Mouse (Mus musculus) gastrocnemius, postnatal 25 days (tissue): ENCODE results near the gene Gm28553. TPM values are rescaled to one million over a fixed set of nuclear protein-coding genes. Genes with fewer than 3 reads are reported as not detected.
"Not testable (repeated sequence)": the region's sequence is repeated elsewhere in the genome, so short reads cannot be mapped to it uniquely, and the experiment has no call there.

Experiments used
- DNase-seq: peaks from one replicate; pipeline ENCODE4 v3.0.0; 2022
- long read RNA-seq, 2 experiments: library from polyadenylated mRNA; stranded (forward); transcript quantifications; one replicate each; pipeline ENCODE4 v2.0.0; 2021
- total RNA-seq, 2 experiments: library from RNA; stranded (reverse); gene quantifications; 1 replicate in 1 of 2; 2 replicates in 1 of 2; pipeline ENCODE4 v1.2.3; 2021

Gm28553 gene
- not detected for total RNA-seq
- long read RNA-seq, experiment 1 = 0 reads
- long read RNA-seq, experiment 2 = 0 reads

- DNase-seq = not testable (repeated sequence)
Observed at GRCm38 (mm10) chrY:48856197-48856596, at the start of gene Gm28553. Gene Gm28553, plus strand, starts transcription at chrY:48856497.
